Mouse (Mus musculus) ZHBTc4 (cell line): ENCODE measurements around the gene Rcn1.

Experiments
- DNase-seq: peaks from one replicate; pipeline ENCODE4 v3.0.0-alpha.2; 2011; ENCODE audit warnings: low read depth, low spot score

Rcn1 gene

DNA sequence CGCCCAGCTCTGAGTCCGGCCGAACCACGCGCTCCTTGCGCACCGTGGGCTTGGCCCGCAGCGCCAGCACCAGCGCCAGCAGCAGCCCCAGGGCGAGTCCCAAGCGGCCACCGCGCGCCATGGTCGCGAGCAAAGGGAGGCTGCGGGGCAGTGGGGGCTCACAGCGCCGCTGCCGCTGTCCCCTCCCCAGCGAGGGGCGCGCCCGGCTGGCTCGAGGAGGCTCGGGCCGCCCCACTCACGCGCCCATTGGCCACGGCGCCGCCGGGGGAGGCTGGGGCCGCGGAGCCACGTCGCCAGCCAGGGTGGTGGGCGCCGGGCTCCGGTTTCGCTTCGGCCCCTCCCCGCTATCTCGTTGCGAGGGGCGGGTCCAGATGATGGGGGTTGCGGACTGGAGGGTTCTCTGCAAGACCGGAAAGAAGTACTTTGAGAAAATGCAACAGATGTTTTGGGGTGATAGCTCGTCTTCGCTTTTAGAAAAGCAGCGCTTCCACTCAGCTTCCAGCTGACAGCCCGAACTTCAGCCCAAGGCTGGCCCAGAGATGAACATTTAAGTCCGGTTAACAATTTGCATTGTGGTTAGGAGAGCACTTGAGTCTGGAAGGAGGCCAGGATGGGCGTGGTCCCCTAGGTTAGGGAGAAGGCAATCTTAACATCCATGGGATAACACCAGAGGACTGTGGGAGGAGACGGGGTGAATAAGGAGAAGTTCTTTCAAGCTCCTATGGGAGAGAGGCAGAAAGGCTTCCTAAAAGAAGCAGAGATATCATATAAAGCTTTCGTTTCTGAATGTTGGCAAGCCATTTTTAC is at the start of gene Rcn1:
TSS of gene Rcn1 (minus strand) at position 235 of the 807 bp plus-strand sequence.
- peak; percentile 91 for DNase-seq

DNA sequence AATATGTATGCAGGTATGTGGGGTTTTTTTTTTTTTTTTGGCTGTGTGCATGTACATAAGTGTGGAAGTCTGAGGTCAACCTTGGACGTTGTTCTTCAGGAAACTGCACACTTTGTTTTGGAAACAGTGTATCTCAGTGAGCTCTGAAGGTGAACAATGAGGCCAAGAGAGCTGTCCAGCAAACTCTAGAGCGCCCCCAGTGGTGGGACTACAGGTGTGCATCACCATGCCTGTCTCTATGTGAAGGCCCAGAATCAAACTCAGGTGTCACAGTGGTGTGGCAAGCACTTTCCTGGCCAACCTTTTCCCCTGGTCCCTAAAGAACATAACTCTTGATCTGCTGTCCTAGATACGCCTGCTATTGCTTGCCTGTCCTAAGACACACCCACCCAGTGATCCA is 45.0 kb upstream of the Rcn1 start:
- peak; percentile 74 for DNase-seq

DNA sequence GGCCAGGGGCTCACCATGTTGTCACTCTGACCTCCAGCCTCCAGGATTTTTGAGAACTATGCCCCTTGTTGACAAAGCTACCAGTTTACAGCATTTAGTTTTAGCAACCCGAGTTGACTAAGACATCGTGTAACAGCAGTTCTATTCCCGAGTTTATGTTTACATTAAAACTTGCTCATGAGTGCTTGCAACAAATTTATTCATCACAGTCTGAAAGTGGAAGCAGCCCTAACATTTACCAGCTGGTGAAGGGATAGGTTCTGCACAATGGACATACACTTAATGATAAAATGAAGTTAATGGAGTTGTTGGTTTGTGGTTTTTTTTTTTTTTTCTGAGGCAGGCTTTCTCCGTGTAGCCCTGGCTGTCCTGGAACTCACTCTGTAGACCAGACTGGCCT is 39.9 kb upstream of the Rcn1 start:
- no peak for DNase-seq

DNA sequence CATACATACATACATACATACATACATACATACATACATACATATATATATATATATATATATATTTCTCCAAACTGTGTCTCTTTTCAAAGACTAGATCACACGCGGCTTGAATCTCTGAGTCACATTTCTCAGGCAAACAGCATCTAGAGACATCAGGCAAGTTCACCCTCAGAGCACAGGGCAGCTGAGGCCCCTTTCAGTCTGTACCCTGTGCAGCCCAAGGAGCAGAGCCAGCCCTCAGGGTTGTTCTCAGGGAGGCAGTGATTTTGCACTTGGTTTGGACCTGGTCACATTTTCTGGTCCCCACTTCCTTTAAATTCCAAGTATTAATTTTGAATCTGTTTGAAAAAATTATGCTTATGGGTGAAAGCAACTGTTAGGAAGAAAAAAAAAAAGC is 39.4 kb upstream of the Rcn1 start:
- DNase-seq, result no peak

DNA sequence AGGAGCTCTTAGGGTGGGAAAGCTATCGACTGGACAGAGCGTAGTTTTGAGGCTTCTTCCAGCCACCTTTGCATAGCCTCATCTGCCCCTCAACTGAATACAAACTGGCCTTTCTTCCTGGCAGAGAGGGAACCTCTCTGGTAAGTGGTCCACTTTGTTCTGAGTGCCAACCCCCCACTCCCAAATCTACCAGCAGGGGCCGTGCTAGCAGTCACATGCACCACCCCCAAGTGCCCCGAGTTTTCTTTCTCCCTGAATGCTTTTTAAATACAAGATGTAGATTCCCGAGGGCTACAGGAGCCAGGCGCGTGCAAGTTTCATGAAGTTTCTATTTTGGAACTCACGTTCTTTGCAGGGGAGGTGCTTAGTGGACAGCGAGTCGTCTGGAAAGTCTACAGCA is 33.8 kb upstream of the Rcn1 start:
- DNase-seq, result no peak

DNA sequence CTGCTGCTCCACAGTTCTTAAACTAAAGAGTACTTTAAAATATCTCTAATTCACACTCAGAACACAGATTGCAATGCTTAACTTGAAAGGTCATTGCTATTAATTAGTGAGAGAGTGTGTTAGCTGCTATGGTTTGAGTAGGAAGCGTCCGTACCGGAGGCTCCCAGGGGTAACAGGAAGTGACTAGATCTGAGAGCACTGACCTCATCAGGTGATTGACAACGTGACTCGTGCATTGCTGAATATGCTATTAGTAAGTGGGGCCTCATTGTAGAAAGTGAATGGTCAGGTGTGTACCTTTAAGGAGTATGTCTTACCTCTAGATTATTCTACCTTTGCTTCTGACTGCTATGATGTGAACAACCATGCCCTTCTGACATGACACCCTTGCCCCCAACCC is 31.3 kb upstream of the Rcn1 start:
- no peak for DNase-seq

DNA sequence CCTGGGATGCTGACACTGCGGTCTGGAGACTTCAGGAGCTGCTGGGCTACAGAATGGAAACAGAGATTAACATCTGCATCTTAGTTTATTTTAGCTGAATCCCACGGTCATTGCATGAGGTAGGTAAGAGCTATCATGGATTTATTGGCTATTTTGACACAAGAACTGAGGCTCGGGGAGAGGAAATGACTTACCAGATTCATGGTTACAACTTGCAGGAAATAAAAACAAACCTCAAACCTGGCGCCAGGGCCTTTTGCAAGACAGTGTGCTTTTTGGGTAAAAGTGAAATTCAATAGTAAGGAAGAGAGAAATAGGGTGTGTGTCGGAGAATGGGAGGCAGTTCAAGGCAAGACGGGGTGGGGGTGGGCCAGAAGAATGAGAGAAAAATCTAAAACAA is 30.8 kb upstream of the Rcn1 start:
- no peak for DNase-seq

DNA sequence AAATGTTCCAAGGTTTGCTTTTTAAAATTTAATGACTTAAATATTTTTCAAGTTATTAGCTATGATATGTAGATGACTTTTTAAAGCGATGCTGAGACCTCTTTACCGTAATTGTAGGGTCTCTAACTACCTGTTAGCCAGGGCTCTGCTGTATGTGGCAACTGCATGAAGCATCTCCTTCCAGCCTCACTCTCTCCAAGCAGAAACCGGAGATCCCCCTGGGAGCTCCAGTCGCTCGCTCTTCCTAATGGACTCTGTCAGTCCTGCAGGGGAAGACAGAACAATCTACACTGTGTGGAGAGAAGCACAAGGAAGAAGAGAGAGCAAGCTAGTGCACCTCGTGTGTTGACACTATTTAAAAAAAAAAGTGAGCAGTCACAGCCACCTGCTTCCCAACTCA is 29.3 kb upstream of the Rcn1 start:
- DNase-seq, result no peak

DNA sequence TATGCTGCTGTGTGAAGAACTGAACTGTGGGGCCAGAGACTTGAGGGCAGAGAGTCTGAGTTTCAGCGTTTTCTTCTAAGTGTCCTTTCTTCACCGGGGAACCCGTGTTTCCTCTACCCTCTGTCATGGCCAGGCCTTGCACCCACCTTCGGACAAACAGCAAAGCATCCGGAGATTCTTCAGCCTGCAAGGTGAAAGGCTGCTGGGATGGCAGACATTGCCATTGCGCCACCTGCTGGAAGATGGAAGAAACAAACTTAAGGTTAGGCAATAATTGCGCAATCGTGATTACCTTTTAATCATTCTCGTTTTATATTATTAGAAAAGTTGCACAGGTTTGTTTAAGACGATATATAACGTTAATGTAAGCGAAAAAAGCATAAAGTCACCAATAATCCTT is 28.9 kb upstream of the Rcn1 start:
- DNase-seq, result peak; percentile 82

DNA sequence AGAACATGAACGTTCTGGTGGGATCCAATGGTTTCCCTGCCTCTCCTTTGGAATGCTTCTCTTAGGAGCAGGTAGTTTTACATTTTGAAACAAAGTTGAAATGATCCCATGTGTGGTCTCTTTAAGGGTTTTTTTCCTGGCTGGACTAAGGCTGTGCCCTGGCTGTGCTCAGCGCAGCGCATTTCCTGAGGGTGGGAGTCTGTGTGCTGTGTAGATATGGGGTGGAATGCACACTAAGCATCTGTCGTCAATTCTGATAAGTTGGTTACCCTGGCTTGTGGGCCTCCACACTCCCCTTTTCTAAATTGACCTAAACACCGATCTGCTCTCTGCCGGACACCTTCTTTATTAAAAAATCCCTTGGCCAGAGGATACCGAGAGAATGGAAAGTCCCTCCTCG is 28.3 kb upstream of the Rcn1 start:
- DNase-seq, result no peak

DNA sequence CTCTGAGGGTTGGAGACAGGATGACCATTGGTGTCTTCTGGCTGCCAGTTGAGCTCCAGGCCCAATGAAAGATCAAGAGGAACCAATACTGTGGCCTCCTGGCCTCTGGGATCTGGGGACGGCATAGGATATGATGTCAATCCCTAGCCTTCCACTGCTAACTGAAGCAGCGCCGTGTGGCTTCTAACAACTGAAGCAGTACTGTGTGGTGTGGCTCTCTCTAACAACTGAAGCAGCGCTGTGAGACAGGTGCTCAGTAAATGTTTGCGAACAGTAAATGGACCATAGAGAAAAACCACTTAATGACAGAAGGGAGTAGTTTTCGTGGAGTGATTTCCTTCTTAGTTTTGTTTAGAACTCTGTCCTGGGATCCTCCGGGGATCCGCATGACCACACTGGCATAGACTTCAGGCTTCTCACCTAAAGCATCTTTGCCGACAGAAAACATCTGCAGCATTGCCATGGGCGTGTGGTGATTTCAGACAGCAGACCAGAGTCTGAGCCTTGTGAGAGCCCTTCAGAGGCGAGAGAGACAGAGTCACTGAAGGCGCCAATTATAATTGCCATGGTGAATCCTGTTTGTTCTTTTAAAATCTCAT is 19.6 kb upstream of the Rcn1 start:
- no peak for DNase-seq

DNA sequence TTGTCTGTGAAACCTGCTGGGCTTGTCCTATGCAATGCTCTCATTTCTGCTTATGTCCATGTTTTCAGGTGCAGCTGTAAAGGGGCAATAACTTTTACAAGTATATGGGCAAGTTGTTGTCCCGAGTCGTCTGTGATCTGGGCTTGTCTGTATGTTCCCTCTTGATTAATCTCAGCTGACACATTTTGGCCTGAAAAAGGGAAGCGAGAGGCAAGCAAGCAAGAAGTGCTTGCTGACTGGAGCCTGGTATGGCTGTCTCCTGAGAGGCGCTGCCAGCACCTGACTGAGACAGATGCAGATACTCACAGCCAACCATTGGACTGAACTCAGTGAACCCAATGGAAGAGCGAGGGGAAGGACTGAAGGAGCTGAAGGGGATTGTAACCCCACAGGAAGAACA is 18.5 kb upstream of the Rcn1 start:
- no peak for DNase-seq

DNA sequence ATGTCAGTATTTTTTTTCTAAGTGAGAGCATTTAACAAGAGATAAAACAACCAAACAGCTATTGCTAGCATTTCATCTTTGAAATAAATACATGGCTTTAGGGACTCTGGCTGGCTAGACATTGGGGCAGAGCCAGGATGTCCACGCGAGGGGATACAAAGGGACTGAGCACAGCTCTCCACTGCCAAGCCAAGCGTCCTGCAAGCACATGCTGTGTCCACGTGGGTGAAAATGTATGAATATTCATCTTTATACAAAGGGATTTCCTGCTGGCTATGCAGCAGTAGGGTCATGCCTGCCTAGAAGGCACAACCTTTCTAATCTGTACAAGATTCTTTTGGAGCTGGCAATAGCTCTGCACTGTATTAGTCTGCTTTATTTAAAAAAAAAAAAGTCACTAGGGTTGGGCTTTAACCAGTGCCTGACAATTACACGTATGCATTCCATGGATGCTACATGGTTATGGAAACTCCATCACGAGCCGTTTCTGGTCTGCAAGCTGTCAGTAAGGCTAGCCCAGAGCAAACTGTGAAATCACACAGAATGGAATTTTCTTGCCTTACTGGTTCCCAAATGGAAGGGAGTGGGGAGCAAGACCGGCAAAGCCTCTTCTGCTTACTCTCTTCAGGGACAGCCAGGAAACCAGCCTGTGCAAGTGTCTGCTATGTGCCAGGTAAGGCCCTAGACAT is 17.7 kb upstream of the Rcn1 start:
- no peak for DNase-seq

DNA sequence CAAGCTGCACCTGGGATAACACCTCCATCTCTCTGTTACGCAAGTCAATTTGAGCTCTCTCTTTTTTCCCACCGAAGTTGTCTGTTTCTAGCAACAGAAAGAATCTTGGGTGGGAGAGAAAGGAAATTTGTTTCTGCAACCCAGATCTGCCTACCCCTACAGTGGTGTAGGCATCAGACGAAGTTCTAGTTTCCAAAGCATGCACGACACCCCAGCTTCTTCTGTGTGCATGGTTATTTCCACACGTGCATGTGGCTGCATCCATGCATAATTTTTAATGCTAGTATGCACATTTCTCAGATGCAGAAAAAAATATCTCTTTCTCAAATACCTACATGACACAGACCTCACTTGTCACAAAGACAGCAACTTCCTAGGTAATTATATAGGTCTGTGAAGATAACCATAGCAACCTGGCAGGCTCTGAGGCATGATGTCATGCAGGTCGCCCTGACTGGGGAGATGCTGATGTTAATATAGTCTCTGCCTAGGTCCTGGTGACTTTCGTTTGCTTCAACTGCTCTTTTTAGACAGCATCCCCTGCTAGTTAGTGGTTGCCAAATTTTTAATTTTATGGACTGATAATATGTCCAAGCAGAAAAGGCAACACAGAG is 17.0 kb upstream of the Rcn1 start:
- DNase-seq, result no peak

DNA sequence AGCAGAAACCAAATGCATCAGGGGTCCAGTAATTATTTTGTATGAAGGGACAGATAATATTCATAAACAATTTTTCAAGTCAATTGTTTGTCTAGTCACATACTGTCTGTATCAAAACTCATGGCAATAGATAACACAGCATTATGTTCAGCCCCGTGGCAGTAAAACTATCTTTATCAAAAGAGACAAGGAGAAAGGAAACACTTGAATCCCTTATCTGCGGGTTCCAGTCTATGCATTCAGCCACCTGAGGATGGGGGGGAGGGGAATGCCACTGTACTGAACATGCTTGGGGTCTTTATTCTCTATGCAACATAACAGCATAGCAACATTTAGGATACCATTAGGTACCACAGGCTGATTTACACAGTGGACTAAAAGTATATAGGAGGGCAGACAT is 15.2 kb upstream of the Rcn1 start:
- DNase-seq, result no peak

DNA sequence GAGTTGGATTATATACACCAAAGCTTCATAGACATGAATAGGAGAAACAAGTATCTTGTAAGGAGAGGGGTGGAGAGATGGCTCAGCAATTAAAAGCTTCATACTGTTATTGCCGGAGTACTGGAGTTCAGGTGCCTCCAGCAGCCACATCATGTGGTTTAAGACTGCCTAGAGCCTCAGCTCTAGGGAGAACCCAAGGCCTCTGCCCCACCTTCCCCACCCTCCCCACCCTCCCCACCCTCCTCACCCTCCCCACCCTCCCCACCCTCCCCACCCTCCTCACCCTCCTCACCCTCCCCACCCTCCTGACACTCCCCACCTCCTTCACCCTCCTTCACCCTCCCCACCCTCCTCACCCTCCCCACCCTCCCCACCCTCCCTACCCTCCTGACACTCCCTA is 10.1 kb upstream of the Rcn1 start:
- DNase-seq, result no peak

DNA sequence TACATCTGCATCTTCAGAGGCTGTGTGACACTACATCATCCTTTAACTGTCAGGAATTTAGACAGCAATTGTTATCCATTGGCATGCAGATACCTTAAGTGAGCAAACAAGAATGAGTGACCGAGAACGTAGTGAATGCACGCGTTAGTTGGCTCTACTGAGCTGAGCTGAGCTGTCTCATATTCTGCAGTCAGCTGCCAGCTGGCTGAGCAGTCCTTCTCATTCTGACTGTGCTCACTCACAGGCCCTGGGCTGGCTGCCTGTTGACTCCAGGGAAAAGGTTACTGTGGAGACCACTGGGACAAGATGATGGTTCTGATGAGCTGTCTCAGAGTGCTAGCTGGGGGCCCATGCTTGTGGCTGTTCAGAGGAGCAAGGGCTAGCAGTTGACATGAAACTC is 9.4 kb upstream of the Rcn1 start:
- DNase-seq, result peak; percentile 75

DNA sequence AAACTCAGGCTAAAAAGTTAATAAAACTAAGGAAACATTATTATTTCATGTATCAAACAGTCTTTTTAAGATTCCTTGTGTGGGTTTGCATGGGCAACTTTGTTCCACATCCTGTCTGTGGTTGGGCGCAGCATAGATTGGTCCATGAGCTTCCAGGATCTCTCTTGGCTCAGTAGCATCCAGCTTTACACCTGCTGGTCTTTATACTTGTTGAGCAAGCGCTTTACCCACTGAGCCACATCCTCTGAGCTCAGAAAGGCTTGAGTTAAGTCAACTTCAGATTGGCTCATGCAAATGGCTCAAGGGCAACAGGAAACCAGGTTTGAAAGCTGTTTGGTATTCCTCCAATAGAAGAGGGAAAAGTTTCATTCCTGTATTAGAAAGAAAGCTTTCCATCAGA is 3.1 kb upstream of the Rcn1 start:
- DNase-seq, result no peak

DNA sequence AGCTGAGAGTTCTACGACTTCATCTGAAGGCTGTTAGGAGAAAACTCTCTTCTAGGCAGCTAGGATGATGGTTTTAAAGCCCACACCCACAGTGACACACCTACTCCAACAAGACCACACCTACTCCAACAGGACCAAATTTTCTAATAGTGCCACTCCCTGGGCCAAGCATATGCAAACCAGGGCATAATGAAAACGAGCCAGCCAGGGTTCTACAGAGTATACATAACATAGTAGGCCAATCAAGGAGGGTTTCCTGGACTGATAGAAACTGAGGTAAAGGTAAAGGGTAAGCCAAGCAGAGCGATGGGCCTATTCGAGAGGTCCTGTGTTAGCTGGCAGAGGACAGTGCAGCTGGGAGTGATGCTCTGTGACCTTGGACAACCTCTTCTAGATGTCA is 1.4 kb upstream of the Rcn1 start:
- DNase-seq, result peak; percentile 59

DNA sequence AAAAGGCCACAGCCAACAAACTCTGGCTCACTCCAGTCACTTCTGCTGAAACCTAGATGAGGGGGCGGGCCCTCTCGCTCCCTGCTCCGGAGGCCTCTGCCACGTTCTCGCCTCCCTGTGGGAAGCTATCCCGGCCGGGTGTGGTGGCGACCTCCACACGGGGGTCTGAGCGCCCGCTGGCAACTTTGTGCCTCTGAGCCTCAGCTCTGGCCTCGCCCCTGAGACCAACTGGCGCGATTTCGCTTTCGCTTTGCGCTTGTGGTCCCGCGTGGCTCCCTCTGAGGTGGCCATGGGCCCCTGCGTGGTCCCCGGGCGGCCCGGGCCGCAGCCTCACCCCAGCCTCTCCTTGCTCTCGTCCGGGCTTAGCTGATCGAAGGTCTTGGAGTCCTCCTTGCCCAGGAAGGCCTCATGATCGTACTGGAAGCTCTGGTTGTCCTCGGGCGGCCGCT is 459 bp downstream of the Rcn1 start:
- DNase-seq, result peak; percentile 68

DNA sequence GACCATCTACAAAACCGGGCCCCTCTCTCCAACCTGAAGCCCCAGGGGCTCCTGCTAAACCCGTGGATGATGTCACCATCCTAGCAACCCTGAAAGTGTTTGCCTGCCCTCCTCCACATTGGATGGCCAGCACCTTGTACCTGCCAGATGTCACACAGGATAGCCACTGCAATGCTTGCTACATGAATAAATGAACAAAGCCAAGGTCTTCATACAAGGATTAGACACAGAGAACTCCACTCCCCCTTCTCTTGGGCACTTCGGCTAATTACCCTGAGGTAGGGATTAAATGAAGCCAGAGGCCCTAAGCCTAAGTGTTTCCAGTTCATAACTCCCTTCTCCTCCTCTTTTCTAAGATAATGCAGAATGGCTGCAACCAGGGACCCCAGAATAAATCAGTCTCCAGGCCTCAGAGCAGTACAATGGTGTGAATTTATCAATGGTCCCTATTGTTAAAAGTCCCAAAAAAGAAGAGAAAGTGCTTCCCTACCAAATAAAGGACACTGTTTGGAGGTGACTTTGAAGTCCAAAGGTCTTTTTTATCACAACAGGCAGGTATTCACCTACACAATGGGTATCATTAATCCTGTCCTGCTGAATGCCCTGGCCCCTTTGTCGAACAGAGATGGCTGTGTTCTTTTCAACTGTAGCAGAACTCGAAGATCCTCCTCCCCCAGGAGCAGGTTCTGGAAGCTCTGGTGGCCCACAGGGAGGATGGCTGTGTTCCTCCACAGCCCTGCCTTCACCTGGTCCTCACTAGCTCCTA is 1.5 kb downstream of the Rcn1 start:
- peak; percentile 82 for DNase-seq

DNA sequence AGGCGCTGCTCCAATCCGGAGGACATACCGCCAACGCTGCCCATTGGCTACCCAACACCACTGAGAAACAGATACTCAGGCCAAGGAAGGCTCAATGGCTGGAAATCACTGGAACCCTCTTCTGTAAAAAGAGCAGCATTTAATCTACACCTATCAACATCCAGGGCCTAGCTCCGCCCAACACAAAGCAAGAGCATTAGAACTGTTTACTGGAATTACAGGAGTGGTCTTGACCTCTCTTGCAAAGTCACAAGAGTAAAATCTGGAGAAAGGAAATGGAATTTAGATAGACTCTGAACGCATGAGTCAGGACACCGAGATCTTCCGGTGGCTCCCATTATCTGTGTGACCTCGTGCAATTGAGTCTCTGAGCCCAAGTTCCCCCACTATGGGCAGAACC is 3.1 kb downstream of the Rcn1 start:
- peak; percentile 86 for DNase-seq
